Mouse (Mus musculus): ENCODE measurements around the gene Kl. TPM values are rescaled to one million over a fixed set of nuclear protein-coding genes. Genes with fewer than 3 reads are reported as not detected.

Gene Kl
- total RNA-seq, 2 experiments from 2014 or later = 1.6 to 1.8 TPM

DNA sequence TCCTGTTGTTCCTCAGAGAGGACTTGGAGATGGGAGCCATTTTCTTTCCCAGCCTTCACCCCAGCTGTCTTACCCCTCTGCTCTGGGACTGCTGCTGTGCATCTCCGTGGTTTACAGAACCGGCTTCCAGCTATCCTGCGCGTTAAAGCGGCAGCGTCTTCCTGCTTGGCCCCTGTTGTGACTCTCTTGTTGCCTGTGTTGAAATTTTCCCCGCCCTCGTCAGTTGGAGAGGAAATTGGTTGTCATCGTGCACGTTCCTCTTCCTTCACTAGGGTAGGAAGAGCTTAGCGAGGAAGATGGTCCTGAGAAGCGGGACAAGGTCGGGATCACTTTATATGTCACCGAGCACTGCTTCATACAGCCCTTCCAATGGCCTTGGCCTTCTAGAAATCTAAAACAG lies 68.4 kb downstream of the Kl start:
- DNase-seq (ENCODE audit: extremely low spot score in 1 of 2, low spot score in 2 of 2) = no peak
- intact Hi-C loops (cut with DNase I) = loop anchor here (5.0 kb wide), 1 partner anchor 346 kb away; no protein-coding TSS in a partner anchor

DNA sequence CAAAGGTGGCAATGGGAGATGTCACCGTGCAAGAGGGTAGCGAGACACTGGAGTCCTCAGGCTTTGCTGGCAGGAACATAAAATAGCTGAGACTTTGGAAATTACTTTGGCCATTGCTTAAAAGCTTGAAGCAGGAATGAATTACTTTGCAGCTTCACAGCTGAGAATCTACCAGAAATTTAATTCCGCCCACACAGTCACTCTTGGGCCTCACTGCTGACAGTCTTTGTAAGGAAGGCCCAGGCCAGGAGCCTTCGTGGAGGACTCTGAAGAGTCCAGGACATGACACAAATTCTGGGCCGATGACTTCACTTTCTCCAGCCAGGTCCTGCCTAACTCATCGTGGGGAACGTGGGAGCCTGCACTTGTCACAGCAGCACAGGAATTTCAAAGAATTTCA lies 69.6 kb downstream of the Kl start:
- intact Hi-C loops (cut with DNase I) = loop anchor here (5.0 kb wide), 1 partner anchor 345 kb away; no protein-coding TSS in a partner anchor
- DNase-seq (ENCODE audit: extremely low spot score in 1 of 2, low spot score in 2 of 2) = peak in 1 of 2 experiments; percentile 24

DNA sequence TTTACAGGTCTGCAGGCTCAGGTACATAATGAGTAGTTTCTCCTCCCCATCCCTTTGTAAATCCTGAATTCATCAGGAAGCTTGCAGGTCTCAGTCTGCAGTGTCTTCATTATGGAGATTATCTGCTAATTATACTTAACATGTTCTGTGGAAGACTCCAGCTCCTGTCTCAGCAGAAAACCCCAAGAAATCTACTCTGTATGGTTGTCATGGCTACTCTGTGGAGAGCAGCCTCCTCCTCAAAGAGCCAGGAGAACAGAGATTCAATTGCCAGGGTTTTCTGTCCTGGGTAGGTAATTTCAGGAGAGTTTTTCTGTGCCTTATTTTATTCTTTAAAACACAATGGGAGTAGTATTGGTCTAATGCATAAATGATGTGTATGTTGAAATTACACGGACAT lies 70.5 kb downstream of the Kl start:
- no peak for DNase-seq (ENCODE audit: extremely low spot score in 1 of 2, low spot score in 2 of 2)
- intact Hi-C loops (cut with DNase I) = loop anchor here (5.0 kb wide), 1 partner anchor 344 kb away; no protein-coding TSS in a partner anchor

DNA sequence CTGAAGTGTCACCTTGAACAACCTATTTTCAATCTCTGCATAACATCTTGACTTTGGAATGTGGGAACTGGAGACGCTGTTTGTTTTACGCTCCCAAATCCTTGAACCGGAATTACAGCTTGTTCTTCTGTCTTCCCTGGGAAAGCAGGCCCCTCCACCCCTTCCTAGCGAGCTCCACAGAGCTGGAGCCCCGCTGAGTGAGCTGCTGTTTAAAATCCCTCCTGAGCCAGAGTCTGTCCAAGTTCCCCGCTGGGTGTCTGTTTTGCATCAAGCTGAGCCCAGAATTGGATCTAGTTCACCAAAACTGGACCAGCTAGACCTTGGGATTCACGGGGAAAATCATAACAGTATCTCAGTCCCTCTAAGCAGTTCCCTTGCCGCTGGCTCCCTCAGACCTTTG lies 71.1 kb downstream of the Kl start:
- intact Hi-C loops (cut with DNase I) = loop anchor here (5.0 kb wide), 1 partner anchor 344 kb away; no protein-coding TSS in a partner anchor
- peak; percentile 38 to 87 for DNase-seq (ENCODE audit: extremely low spot score in 1 of 2, low spot score in 2 of 2)

DNA sequence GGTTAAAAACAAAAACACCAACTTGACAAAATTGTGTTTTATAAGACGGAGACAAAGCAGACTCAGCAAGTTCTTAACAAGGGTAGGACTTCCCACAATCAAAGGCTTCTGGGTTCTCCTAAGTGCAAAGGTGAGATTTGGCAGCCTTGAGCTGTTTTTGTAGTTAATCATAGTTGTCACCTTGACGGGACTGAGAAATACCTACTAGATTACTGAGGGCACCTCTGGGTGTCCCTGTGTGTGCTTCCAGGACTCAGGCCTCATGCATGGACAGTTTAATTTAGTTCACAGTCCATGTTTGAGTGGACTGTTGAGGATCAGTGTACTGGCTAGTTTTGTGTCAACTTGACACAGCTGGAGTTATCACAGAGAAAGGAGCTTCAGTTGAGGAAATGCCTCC lies 72.1 kb downstream of the Kl start:
- no peak for DNase-seq (ENCODE audit: extremely low spot score in 1 of 2, low spot score in 2 of 2)
- intact Hi-C loops (cut with DNase I) = loop anchor here (5.0 kb wide), 1 partner anchor 343 kb away; no protein-coding TSS in a partner anchor

DNA sequence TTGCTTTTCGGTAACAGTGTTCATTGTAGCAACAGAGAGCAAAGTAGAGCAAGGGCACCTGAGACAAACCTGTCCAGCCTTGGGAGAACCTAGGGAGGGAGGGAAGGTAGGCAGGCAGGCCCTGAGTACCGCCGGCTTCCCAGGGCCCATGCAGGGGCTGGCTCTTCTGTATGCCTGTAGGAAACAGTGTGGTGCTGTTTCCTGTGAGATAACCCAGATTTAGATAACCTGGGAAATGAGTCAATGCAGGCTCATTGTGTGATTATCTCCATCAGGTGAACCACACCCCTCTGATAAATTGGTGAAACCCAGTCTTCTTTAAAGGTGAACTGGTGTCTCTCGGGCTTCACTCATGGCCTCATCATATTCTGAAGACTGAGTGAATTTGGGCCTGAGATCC lies 73.7 kb downstream of the Kl start:
- intact Hi-C loops (cut with DNase I) = no loop called here
- no peak for DNase-seq (ENCODE audit: extremely low spot score in 1 of 2, low spot score in 2 of 2)

DNA sequence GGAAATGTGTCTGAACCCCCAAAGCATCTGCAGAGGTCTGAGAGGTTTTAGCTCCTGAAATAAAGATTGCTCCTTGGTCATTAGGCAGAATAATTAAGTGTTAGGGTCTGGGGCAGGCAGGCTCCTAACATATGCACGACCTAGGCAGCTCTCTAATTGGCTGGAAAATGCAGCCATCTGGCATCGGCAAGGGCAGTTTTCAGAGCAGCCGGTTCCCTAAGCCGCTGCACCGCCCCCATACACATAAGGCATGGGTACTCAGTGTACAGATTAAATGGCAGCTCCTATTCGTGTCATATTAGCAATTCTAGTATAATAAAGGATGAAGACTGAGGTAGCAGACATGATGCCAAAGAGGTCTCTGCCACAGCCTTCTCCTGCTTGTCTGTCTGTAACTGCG lies 74.8 kb downstream of the Kl start:
- intact Hi-C loops (cut with DNase I) = no loop called here
- no peak for DNase-seq (ENCODE audit: extremely low spot score in 1 of 2, low spot score in 2 of 2)

DNA sequence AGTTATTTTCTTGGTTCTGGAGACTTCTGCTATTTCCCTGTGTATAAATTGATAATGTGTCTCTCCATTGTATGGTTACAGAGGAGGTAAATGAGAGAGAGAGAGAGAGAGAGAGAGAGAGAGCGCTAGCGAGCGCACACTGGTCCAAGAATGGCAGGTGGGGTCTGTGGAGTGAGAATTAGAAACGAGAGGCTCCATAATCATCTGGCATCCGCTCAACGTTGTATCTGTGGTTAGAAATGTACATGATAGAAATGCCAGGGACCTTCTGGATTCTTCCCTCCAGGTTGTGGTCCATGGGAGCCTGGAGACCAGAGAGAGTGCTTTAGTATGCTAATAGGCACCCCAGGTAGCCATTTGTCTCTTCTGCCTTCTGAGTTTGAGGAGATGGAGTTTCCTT lies 76.5 kb downstream of the Kl start:
- DNase-seq (ENCODE audit: extremely low spot score in 1 of 2, low spot score in 2 of 2) = no peak
- intact Hi-C loops (cut with DNase I) = no loop called here

DNA sequence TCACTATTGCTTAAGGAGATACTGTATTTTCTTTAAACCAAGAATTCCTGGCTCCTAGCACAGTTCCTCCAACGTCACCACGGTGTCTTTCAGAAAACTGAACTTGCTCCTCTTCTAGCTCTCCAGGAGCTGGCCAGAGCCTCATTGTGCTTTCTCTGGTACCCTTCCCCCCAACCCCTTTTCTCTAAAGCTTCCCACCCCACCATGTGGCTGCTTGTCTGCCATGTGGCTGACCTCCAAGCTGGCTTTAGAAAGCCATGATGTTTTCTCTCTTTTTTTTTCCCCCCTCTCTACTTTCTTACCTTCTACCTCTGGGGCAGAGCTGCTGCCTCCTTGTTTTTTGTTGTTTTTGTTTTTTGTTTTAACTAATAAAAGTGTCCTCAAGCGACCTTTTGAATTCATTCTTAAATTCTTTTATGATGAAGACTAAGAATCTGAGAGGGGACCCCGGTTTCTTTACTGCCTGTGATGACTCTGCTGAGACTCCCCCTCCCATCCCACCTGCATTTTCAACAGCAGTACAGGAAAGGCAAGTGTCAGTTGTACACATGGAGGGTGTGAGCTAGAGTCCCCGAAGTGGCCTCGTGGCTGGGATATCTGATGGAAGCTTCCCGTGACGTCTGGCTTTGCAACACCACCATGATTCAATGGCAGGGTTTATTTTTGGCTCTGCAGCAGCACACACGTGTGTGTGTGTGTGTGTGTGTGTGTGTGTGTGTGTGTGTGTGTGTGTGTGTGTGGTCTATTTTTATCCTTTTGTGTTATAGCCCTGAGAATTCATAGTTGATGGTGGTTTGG lies 82.5 kb downstream of the Kl start:
- no peak for DNase-seq (ENCODE audit: extremely low spot score in 1 of 2, low spot score in 2 of 2)
- intact Hi-C loops (cut with DNase I) = no loop called here

DNA sequence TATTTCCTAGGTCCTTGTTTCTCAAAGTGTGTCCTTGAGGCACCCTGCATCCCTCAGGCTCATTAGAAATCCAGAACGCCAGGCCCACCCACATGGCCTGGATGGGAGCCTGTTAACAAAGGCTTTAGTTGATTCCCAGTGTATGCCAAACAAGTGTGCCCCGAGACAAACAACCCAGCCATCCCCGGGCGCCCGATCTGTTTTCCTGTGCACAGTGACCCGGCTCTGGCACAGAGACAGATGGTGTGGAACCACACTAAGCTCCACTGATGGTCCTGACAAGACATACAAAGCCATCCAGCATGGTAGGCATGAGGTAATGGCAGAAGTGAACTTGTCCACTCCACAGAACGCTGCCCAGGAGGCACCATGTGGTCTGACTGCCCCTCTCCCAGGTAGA lies 85.5 kb downstream of the Kl start:
- intact Hi-C loops (cut with DNase I) = no loop called here
- no peak for DNase-seq (ENCODE audit: extremely low spot score in 1 of 2, low spot score in 2 of 2)

DNA sequence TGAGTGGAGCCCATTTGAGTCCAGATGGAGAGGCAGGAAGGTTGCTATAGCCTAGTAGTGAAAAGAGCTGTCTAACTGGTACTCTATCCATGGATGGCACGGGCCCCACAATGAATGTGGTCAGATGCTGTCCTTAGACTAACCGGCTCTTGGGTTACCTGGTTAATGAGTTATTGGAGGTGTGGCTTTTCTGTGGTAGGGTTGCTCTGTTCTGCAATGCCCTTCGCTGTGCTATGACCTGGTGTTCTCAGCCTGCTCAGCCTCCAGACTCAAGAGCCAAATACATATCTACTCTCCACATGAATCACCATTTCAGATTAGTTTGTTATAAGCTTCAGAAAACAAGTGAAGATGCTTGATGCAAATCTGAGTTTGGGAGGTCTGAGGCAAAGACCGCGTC lies 90.5 kb downstream of the Kl start:
- intact Hi-C loops (cut with DNase I) = no loop called here
- DNase-seq (ENCODE audit: extremely low spot score in 1 of 2, low spot score in 2 of 2) = no peak

Data from left cerebral cortex, postnatal 10 days (tissue).